Mouse (Mus musculus) spleen, adult 12 weeks (tissue): ENCODE results near the gene Eya2.

Experiments used
- DNase-seq: peaks from one replicate; pipeline ENCODE4 v3.0.0; 2022; ENCODE audit warnings: low spot score

The Eya2 gene

DNA sequence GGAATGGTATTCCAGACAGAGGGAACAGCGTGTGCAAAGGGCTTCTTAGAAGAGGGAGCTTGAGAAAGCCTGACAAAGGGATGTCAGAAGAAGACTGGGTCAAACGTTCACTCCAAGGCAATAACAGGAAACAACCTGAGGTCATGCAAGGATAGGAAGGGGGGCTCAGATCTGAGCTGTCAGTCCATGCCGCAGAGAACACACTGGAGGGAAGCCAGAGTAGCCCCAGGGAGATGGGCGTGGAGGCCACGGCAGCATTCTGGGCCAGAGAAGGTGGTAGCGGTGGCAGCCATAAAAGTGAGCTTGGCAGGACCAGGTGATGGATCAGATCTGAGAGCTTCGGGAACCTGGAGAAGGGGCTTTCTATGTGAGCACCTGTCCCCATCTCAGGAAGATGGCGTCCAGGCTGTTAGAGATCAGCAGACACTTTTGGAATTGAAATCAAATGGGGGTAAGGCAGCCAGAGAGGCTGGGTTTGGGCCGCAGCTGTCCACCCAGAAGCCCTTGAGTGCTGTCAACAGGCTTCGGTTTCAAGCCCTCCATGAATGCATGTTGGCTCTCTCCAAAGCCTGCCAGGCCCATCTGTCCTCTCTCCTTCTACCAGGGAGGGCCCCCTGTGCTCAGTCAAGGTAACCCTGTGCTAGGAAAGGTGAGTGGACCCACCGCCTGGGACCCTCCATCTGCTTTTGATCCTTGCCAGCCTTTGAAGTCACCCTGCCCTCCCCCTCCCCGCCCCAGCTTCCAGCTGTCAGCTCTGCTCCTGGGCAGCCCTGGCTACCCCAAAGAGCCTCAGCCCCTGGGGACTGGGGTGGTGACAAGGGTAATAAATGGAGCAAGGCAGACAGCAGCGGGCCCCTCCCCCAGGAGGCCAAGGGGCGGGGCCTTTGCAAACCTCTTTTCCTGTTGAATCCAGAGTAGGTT is 58.4 kb downstream of the Eya2 start:
- peak; percentile 15 for DNase-seq

- DNase-seq = no peak
Measured at GRCm38 (mm10) chr2:165654151-165654550, 59.3 kb downstream of the Eya2 start.

GRCm38 (mm10) chr2:165654696-165655491 is 60.1 kb downstream of the Eya2 start:
- DNase-seq = no peak

DNA sequence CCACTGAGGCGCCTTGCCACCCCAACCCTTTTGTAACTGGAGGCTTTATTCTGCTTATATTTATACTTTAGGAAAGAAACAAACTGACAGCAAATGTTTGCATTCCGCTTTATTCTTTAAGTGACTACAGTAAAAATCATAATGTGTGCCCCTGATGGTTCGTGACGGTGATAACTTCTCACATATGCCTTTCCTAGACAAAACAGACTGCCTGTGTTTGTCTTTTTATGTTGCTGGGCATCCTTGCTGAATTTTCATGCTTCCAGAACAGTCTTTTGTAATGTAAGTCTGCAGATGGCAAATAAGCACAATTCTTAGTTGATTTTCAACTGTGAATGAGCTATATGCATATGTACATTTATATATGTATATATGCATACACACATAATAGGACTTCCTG is 61.7 kb downstream of the Eya2 start:
- DNase-seq = no peak

DNA sequence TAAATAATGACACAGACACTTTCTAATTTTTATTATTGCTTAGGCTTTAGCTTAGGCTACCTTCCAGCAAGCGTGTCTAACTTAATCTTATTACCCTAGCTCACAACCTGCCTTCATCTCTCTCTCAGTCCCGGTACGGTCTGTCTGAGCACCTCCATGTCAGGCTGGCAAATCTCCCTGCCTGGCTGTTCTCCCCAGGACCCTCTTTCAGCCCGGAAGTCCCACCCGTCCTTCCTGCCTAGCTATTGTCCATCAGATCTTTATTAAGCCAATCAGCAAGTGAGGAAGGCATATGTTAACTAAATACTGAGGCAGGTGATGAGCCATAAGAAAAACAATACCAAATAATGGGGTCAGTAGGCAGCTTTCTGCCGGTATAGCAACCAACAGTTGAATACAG is 62.1 kb downstream of the Eya2 start:
- DNase-seq = no peak

DNA sequence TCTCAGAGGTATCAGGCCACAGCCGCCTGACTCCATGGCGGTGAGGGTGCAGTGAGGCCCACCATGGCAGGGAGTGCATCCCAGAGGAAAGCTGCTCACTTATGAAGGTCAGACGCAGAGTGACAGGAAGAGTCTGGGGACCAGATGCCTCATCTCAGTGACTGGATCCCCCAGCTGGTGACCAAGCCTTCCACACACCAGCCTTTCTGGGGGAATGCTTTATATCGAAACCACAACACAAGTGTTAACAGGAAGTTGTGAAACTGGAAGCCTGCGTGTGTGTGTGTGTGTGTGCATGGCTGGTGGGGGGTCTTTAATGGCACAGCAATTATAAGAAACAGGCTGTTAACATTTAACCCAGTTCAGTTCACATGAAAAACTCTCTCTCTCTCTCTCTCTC is 64.7 kb downstream of the Eya2 start:
- DNase-seq = no peak

DNA sequence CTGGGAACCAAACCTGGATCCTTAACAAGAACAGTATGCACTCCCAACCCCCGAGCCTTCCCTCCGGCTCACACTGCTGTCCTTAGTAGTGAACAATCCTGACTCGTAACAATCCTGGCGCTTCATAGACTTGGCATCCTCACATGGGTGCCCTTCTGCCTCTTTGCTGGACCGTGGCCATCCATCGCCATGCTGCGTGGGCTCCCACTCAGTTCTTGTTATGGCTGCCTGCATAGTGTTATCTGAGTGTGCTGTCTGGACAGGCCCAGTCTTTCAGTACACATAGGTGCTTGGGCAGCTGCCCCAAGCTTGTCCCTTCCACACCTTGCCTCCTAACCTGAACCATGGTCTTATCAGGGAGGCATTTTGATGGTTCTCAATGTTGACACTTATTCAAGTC is 68.4 kb downstream of the Eya2 start:
- no peak for DNase-seq

- DNase-seq = no peak
Measured at GRCm38 (mm10) chr2:165664648-165665047, 69.8 kb downstream of the Eya2 start.

DNA sequence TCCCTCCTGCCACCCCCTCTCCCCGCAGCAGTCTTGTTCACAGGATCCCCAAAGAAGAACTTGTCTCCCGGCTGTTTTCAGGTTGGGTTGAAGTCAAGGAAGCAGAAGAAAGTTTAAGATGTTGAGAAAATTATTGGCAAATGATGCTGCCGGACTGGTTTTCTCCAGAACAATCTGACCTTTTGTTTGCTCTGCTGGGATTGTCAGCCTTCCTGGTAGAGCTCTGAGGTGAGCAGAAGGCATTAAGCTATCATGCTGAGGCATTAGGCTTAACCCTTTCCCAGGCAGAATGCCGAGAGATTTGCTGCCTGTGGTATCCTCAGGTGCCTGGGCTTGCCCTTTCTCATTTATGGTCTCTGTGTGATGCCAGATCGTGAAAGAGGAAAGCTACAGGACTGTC is 70.3 kb downstream of the Eya2 start:
- DNase-seq = no peak

- no peak for DNase-seq
Measured at GRCm38 (mm10) chr2:165667096-165667495, 72.3 kb downstream of the Eya2 start.

GRCm38 (mm10) chr2:165682719-165683118 is 87.9 kb downstream of the Eya2 start:
- no peak for DNase-seq

DNA sequence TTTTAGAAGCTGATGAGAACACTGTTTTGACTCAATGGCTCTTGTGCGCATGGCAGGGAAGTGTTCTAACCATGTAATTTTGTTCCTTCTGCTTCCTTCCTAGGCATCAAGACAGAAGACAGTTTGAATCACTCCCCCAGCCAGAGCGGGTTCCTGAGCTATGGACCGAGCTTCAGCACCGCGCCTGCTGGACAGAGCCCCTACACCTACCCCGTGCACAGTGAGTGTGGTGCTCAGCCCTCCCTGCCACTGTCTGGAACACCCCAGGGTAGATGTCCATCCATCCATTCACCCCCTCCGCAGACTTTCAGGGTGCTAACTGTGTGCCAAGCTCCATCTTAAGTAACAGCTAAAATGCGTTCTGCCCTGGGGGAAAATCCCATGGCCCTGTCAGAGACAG is 92.7 kb downstream of the Eya2 start:
- DNase-seq = no peak

- DNase-seq = no peak
Measured at GRCm38 (mm10) chr2:165688896-165689295, 94.1 kb downstream of the Eya2 start.

- no peak for DNase-seq
Measured at GRCm38 (mm10) chr2:165691016-165691415, 96.2 kb downstream of the Eya2 start.

- DNase-seq = no peak
Measured at GRCm38 (mm10) chr2:165692944-165693660, 98.3 kb downstream of the Eya2 start.

GRCm38 (mm10) chr2:165694767-165695166 is 99.9 kb downstream of the Eya2 start:
- DNase-seq = no peak

DNA sequence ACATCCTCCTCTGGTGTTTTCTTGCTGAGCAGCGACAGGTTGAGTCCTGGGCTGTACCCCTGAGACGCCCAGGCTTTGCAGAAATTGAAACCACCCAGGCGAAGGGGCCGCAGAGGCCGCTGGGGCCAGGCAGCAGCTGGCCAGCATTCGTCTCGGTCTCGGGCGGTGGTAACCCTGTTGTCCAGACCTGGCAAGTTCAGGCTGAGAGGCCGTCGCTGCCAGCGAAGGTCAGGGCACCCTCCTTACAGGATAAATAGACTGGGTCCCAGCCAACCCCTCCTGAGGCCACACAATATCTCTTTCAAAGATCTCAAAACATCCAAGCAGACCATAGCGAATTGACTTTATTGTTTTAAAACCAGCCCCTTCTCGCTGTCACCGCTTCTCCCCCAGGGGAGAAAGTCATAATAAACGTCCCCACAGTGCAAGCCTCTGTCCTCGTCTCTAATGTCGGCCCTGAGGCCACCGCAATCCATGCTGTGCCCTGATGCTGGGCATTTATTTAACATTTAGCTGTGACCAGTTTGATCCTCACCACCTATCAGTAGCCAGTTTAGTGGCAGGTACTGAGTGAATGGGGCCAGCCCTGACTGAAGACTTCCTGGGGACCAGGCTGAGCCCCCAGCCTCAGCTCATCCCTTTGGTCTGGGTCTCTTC is 105.5 kb downstream of the Eya2 start:
- DNase-seq = no peak

DNA sequence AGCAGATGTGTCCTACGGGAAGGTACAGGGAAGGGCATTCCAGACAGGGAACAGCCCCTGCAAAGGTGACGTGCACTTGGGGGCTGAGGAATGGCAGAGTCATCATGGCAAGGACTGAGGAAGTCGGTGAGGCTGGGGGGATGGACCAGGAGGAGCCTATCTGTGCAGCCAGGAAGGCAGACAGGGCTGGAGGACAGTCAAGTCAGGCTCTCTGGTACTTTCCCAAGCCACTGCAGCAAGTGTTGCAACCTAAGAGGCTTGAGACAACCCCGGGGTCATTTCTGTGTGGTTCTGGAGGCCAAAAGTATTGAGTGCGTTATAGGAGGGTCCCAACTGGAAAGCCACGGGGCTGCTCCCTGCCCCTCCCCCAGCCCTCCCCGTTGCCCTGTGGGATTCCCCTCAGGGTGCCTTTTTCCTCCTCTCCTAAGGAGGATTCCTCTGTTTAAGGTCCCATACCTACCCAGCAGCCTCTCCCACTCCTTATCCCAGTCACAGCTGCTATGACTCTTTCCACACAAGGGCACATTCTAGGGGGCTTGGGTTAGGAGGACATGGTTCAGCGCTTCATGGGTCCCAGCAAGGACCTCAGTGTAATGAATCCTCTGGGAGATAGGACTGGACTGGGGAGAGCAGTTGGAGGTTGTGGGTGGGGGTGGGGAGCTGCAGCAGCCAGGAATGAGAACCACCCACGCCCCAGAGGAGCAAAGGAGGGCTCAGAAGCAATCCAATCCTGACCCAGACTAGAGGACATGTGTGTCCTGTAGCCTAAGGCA is 108.4 kb downstream of the Eya2 start:
- DNase-seq = no peak

- no peak for DNase-seq
Measured at GRCm38 (mm10) chr2:165708266-165708665, 113.4 kb downstream of the Eya2 start.

GRCm38 (mm10) chr2:165716688-165717087 is 121.9 kb downstream of the Eya2 start:
- DNase-seq = no peak
